Mouse (Mus musculus): Measurements from ENCODE around the gene Tnfsf11. TPM values are rescaled to one million over a fixed set of nuclear protein-coding genes. Genes with fewer than 3 reads are reported as not detected.

The Tnfsf11 gene
- 0.06 and 0.28 TPM in 2 replicates for polyA plus RNA-seq (2012; rRNA removed)

DNA sequence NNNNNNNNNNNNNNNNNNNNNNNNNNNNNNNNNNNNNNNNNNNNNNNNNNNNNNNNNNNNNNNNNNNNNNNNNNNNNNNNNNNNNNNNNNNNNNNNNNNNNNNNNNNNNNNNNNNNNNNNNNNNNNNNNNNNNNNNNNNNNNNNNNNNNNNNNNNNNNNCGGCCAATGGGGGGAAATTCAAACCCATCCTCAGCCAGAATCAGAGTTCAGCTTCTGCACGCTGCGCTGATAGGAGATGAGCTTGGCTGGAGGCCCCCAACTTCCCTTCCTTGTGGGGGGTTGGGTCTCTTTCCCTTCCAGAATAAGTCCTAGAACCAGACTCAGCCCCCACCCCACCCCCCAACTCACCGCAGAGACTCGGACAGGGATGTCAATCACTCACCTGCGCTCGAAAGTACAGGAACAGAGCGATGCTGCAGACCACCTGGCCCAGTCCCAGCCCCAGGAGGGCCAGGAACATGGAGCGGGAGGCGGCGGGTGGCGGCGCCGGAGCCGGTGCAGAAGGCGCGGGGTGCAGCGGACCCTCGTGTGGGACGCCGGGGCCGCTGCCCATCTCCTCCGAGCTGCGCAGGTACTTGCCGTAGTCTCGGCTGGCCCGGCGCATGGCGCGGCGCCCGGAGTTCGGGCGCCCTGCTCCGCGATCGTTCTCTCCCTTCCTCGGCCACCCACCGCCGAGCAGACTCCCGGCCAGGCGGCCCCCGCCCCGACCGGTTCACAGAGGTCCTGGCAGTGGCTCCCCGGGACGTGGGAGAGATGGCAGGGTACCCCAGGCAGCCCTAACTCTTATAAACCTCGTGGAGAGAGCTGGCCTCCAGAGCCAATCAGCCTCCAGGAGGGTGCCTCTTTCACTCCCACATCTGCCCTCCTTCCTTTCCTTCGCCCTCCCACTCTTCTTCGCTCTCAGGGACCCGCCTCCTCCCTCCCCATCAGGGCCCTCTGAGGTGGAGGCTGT, at the start of gene Tnfsf11:
TSS of gene Tnfsf11 (minus strand) at position 758 of the 952 bp plus-strand sequence.

Other genes with a start within 250 kb of the Tnfsf11 start
- 1.1 and 2.1 TPM in 2 replicates for gene Fam216b, start 219.0 kb downstream of the Tnfsf11 start, polyA plus RNA-seq (2012; rRNA removed)
- gene Akap11, start 228.8 kb upstream of the Tnfsf11 start, polyA plus RNA-seq (2012; rRNA removed) = 38.6 and 41.8 TPM in 2 replicates

Data from central nervous system, embryonic 18 days (tissue).